Mouse (Mus musculus) thymus, postnatal 25 days (tissue): Measurements from ENCODE around the gene Psmc1.

Source experiments
- DNase-seq: peaks from one replicate; pipeline ENCODE4 v3.0.0; 2022

The Psmc1 gene

DNA sequence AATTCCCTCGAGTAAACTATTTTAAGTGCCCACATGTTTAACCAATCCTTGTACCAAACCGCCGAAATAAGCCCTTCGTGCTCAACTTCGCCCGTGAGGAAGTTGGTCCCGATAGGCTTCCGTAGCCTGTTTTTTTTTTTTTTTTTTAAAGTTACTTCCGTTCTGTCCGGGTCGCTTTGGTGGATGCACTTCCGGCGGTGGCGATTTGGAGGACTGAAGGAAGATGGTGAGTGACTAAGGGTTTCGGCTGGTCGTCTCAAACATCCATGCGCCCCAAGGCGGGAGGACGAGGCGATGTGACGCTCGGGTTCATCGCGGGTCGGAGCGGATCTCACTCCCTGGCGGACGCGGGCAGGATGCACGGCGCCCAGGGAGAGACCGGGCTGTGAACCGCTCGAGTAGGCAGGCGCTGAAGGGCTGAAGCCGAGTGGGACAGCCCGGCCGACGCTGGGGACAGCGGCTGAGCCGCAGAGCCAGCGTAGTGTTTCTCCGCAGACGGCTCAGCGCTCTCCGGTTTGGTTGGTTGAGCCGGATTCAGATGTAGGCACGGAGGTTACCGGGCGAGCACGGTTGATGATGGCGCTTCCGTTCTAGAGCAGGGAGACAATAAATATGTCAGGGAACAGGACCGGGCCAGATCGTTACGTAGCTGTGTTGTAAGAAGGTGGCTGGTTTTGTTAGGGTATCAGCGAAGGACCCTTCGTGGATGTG lies at the start of gene Psmc1:
Gene Psmc1, plus strand, starts transcription at position 169 of the 711 bp plus-strand sequence.
- DNase-seq = peak; percentile 74

DNA sequence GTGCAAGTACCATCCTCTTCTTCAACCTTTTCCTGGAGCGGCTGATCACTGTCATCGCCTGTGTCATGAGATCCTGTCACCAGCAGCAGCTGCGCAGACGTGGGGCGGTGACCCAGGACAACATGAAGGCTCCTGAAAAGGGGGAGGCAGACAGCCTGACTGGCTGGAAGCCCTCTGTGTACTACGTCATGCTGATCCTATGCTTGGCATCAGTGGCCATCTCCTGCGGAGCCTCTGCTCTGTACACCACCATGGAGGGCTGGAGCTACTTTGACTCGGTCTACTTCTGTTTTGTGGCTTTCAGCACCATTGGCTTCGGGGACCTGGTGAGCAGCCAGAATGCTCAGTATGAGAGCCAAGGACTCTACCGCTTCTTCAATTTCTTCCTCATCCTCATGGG lies 48.9 kb upstream of the Psmc1 start:
- DNase-seq = no peak

DNA sequence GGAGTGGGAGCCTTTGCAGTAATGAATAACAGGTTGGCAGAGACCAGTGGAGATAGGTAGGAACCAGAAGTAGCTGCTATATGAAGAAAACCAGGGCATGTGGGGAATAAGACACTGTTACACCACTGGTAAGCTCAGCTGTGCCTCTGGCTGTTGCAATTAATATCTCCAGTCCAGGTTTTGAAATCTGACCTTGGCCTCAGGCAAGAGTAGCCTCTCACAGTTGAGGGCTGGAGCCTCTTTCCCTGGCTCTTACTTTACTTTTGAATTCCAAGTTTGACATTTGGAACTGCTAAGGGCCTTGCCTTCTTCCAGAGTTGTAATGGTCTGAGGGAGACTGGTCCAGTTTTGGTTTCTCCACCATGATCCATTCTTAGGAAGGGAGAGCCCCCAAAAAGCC lies 48.1 kb upstream of the Psmc1 start:
- no peak for DNase-seq

DNA sequence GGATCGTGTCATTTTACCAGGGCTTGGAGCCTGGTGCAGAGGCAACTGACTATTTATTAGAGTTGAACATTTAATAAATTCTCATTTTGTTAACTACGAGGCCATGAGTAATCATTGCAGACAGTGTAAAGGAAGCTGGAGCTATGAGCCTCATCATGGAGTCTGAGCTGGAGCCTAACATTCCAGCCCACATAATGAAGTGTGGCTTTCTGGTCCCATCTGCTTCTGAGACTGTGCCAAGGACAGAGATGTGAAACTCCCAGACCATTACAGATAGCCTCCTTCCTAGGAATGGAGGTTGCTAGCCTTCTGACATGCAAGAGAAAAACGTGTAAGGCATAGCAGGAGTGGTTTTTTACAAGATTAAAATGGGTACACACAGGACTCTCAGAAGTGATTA lies 47.4 kb upstream of the Psmc1 start:
- DNase-seq = no peak

GRCm38 (mm10) chr12:100065109-100065508 lies 44.8 kb upstream of the Psmc1 start:
- DNase-seq = no peak

- peak; percentile 37 for DNase-seq
Measured at GRCm38 (mm10) chr12:100067477-100067876, 42.5 kb upstream of the Psmc1 start.

- DNase-seq = no peak
Measured at GRCm38 (mm10) chr12:100073201-100073672, 36.7 kb upstream of the Psmc1 start.

DNA sequence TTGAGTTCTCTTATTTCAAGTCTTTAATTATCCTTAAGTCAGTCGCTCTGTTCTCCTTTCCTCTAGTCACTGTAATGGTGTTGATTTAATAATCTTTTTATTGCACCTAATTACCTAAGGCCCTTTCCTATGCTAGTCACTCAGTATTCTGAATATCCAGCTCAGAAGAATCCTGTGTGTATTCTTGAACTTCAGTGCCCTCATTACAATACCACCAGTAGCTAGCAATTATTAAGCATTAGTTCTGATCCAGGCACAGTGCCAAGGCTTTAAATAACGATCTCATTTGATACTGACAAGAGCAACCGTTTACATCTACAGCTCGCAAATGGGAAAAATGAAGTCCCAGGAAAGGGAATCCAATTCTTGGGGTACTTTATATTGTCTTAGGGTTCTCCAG lies 34.2 kb upstream of the Psmc1 start:
- DNase-seq = no peak

DNA sequence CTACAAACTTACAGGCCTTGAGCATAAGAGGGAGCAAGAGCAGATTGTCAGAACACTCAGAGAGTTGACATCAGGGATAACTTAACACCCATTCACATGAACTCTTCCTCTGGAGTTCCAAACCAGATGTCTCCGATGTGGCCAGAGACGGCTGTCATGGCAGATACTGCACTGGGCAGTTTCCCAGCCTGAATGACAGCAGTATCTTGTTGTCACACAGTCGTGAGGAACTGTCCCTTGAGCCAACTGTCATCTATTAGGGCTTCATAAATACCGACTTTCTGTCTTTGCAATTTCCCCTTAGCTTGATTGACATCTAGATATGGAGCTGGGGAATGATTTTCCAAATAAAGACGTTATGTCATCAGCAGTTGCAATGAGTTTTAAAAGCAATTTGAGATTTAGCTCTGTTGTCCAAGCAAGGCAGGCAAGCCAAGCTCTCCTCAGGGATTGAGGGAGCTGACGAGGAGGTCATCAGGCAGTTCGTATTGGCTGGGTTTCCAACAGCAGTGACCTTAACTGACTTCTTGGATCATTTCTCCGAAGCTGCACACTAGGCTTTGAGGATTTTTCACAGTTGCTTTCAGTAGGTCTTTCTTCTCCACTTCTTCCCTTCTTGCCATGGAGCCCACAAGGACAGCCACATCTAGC lies 30.2 kb upstream of the Psmc1 start:
- no peak for DNase-seq

- no peak for DNase-seq
Measured at GRCm38 (mm10) chr12:100088026-100088425, 21.9 kb upstream of the Psmc1 start.

DNA sequence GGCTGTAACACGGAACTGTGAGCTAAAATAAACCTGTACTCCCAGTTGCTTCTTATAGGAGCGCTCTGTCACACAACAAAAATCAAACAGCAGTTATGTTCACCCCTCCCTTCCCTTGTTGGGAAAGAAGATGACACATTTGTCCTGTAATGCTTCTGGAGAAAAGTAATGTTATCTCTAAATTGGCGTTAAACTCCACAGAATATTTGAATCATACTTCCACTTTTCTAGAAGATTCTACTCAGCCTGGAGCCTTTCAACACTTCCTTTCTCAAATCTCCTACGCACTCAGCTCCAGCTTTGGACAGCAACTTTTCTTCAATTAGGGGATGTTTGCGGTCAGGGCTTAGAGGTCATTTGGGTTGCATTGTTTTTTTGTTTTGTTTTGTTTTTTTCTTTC lies 20.7 kb upstream of the Psmc1 start:
- no peak for DNase-seq

DNA sequence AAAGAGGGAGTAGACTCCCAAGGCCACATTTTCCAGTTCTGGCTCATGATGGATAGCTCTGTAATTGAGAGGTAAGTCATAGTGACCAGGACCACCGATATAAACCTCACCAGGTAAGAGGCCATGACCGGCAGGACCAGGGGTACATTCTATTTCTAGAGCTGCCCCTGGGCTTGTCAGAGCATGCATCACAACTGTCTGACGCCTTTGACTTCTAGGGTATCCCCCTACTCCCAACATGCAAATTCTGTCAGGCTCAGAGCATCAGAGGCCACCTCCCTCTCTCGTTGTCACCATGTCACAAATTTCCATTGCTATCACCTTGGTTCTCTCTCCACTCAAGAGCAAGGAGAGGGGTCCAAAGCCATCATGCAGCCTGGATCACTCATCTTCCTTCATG lies 19.2 kb upstream of the Psmc1 start:
- DNase-seq = no peak

GRCm38 (mm10) chr12:100093046-100093445 lies 16.9 kb upstream of the Psmc1 start:
- DNase-seq = no peak

GRCm38 (mm10) chr12:100099971-100100706 lies 9.8 kb upstream of the Psmc1 start:
- no peak for DNase-seq

DNA sequence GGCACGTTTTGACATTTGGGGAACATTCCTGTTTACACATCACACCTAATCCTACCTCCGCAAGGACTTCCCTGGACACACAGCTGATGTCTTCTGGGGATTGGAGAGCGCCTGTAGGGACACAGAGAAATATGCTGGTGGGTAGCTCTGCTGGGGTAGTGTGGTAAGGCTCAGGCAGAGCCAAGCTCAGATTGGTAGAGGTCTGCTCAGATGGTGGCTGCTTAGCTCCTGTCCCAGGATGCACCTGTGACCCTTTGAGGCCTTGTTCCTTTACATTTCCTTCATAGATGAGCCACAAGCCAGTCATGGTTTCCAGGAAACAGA lies 9.3 kb upstream of the Psmc1 start:
- no peak for DNase-seq

DNA sequence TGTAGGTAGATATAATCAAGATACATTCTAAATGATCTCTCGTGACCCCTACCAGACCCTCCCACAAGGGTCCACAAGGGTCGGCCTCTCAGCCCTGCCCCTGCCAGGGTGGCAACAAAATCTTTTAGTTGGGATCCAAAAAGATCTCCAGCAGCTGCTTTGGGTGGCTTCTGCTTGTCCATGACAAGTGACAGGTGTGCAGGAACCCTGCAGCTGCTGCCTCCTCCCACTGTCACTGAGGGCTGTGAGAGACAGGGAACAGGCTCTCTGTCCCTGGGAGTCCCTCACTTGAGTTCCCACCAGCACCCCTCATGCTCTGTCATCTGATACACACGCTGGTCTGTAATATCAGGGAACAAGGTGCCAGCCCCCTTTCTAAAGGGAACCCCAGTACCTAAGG lies 8.3 kb upstream of the Psmc1 start:
- DNase-seq = no peak

GRCm38 (mm10) chr12:100104530-100104929 lies 5.4 kb upstream of the Psmc1 start:
- DNase-seq = no peak

DNA sequence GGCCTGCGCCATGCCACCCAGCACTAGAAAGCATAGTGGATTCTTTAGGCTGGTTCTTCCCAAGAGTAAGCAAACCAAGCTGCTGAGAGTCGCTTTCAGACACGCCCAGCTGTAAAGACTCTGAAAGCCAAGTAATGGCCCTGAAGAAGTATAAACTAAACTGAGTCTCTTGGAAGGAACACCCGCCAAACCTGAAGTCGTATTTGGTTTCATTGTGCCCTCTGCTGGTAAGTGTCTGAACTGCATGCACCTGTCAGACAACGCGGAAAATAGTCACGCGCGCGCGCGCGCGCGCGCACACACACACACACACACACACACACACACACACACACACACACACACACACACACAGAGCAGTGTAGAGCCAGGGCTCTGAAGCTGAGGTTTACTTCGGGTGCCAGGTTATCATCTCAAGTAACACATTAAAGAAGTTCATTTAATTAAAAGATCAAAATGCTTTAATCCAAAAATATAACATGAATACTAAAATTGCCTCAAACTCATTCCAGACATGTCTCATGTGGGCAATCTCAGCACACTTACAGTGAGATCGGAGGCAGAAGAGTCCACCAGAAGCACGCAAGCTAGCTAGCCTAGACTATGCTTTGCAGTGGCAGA lies 3.6 kb upstream of the Psmc1 start:
- DNase-seq = peak; percentile 80

GRCm38 (mm10) chr12:100107436-100107835 lies 2.5 kb upstream of the Psmc1 start:
- DNase-seq = no peak

DNA sequence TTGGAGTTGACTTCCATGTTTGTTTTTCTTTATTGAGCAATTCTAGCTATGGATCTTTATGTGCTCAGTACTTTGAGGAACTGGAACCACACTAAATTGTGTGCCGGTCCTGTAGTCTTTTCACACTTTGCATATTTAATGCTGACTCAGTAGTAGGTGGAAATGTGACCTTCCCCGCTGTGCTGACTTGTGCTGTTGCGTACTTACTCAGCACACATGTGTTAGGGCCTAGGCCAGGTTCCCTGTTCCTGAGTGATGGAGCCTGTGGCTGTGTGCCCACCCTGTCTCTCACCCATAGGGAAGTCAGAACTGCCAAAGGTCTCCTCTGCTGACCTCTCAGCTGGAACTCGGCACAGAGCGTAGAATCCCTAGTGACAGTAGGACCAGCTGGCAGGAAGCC lies 6.0 kb downstream of the Psmc1 start:
- DNase-seq = no peak

- no peak for DNase-seq
Measured at GRCm38 (mm10) chr12:100122921-100123381, 13.0 kb downstream of the Psmc1 start.

GRCm38 (mm10) chr12:100123476-100123875 lies 13.5 kb downstream of the Psmc1 start:
- no peak for DNase-seq
